Mouse (Mus musculus) kidney, postnatal 0 days (tissue): Measurements from ENCODE around the gene Ece2. TPM values are rescaled to one million over a fixed set of nuclear protein-coding genes. Genes with fewer than 3 reads are reported as not detected.

Experiments
- ATAC-seq: fragments of 200-750 bp; cut with Nextera tagmentation; replicated peaks from 2 replicates; pipeline ENCODE4 v1.8.0; 2017; ENCODE audit warnings: low read depth, moderate number of reproducible peaks, moderate TSS enrichment, moderate library complexity; ENCODE audit not compliant: low FRiP score
- DNase-seq: peaks from one replicate; pipeline ENCODE4 v3.0.0-alpha.2; 2016; ENCODE audit warnings: low spot score
- H3K27ac ChIP-seq: fragments of 300-500 bp; sonication (generic); 2 replicates; pipeline ENCODE4 v1.5.1; 2014; ENCODE audit warnings: mild to moderate bottlenecking
- H3K27me3 ChIP-seq: fragments of 300-500 bp; sonication (generic); 2 replicates; pipeline ENCODE4 v1.6.1; 2014; ENCODE audit warnings: low read length, mixed read lengths; ENCODE audit not compliant: insufficient read depth
- H3K36me3 ChIP-seq: fragments of 300-500 bp; sonication (generic); 2 replicates; pipeline ENCODE4 v1.6.1; 2014; ENCODE audit warnings: low read length, mixed read lengths; ENCODE audit not compliant: insufficient read depth
- H3K4me1 ChIP-seq: fragments of 300-500 bp; sonication (generic); replicated peaks from 2 replicates; pipeline ENCODE4 v1.6.1; 2014; ENCODE audit warnings: antibody characterized with exemption, low read length, mixed read lengths; ENCODE audit not compliant: insufficient read depth
- H3K4me2 ChIP-seq: fragments of 300-500 bp; sonication (generic); 2 replicates; pipeline ENCODE4 v1.6.1; 2014; ENCODE audit warnings: mild to moderate bottlenecking, low read length, moderate library complexity, mixed read lengths
- H3K4me3 ChIP-seq: fragments of 300-500 bp; sonication (generic); replicated peaks from 2 replicates; pipeline ENCODE4 v1.5.1; 2014; ENCODE audit warnings: low read depth, low read length
- H3K9ac ChIP-seq: fragments of 300-500 bp; sonication (generic); 2 replicates; pipeline ENCODE4 v1.6.1; 2014; ENCODE audit warnings: low read depth, low read length
- H3K9me3 ChIP-seq: fragments of 300-500 bp; sonication (generic); replicated peaks from 2 replicates; pipeline ENCODE4 v1.6.1; 2016; ENCODE audit warnings: low read length, inconsistent platforms, mixed read lengths
- CTCF ChIP-seq: IDR thresholded peaks from 2 replicates; pipeline ENCODE4 v1.5.1; 2016; ENCODE audit warnings: antibody characterized with exemption, low read depth, mild to moderate bottlenecking, moderate library complexity
- WGBS: fragments of 180-500 bp; shearing (Covaris S2); extraction: QIAGEN DNeasy Blood & Tissue Kit; methylation state at CpG from one replicate; pipeline ENCODE4 v1.1.7; 2014; 5-methylcytosine and 5-hydroxymethylcytosine counted together
- polyA plus RNA-seq: library from polyadenylated mRNA; unstranded; fragments of >200 nt; fragmentation: Nextera tagmentation; extraction: Ambion mirVana; gene quantifications from 2 replicates; pipeline ENCODE4 v1.2.1, GENCODE M21; 2015

The Ece2 gene
- polyA plus RNA-seq, 1 experiment from 2014 or later = 1.6 TPM

GRCm38 (mm10) chr16:20670291-20670690 is 40.7 kb downstream of the Ece2 start:
- Histone ChIP-seq H3K4me3 (no peak overlapping the region), H3K4me2 (no peak overlapping the region), H3K9ac (no peak overlapping the region), H3K27ac (no peak overlapping the region), H3K36me3 (peaks cover 9% of the 10 kb centered on the region; the same call in 1 of the 2 replicates), H3K4me1 (peaks cover 7% of the 10 kb centered on the region; the same call in 1 of the 2 replicates), H3K27me3 (no peaks in the 10 kb centered on the region), H3K9me3 (no peaks in the 10 kb centered on the region)
- ATAC-seq (no peak), DNase-seq (no peak)
- 80% methylated on average over 3 of the region's 3 CpGs for WGBS
- TF ChIP-seq CTCF = no peak

- H3K27me3 ChIP-seq = no peaks in the 10 kb centered on the region
- H3K9me3 ChIP-seq = no peaks in the 10 kb centered on the region
- peaks cover 21% of the 10 kb centered on the region; the same call in 1 of the 2 replicates for H3K36me3 ChIP-seq
- TF ChIP-seq CTCF = no peak
- DNase-seq (no peak), ATAC-seq (no peak)
- H3K9ac ChIP-seq = no peak overlapping the region
- peak overlapping the region; percentile 47; the same call in 1 of the 2 replicates for H3K27ac ChIP-seq
- peak overlapping the region; percentile 67 for H3K4me2 ChIP-seq
- H3K4me3 ChIP-seq = peak overlapping the region; percentile 95
- peaks cover 7% of the 10 kb centered on the region; the same call in 1 of the 2 replicates for H3K4me1 ChIP-seq
- WGBS = 25% methylated on average over 6 of the region's 6 CpGs
Observed at GRCm38 (mm10) chr16:20671886-20672285, 42.3 kb downstream of the Ece2 start.

GRCm38 (mm10) chr16:20672500-20672902 is 42.9 kb downstream of the Ece2 start:
- H3K4me2 ChIP-seq = peak overlapping the region; percentile 67
- peak overlapping the region; percentile 95 for H3K4me3 ChIP-seq
- peaks cover 27% of the 10 kb centered on the region for H3K36me3 ChIP-seq
- under 1% methylated on average over 32 of the region's 38 CpGs for WGBS
- peak overlapping the region; percentile 97 for H3K27ac ChIP-seq
- no peaks in the 10 kb centered on the region for H3K27me3 ChIP-seq
- DNase-seq (peak; percentile 97), ATAC-seq (peak; percentile 92)
- no peak for TF ChIP-seq CTCF
- peaks cover 7% of the 10 kb centered on the region; the same call in 1 of the 2 replicates for H3K4me1 ChIP-seq
- H3K9me3 ChIP-seq = no peaks in the 10 kb centered on the region
- peak overlapping the region; percentile 97 for H3K9ac ChIP-seq

- ATAC-seq (peak; percentile 82), DNase-seq (peak; percentile 55)
- Histone ChIP-seq H3K36me3 (peaks cover 34% of the 10 kb centered on the region), H3K27ac (peak overlapping the region; percentile 97), H3K9ac (peak overlapping the region; percentile 97), H3K4me3 (peak overlapping the region; percentile 95), H3K4me1 (peaks cover 7% of the 10 kb centered on the region; the same call in 1 of the 2 replicates), H3K4me2 (peak overlapping the region; percentile 67), H3K9me3 (no peaks in the 10 kb centered on the region), H3K27me3 (no peaks in the 10 kb centered on the region)
- no peak for TF ChIP-seq CTCF
- under 1% methylated on average over 55 of the region's 78 CpGs for WGBS
Observed at GRCm38 (mm10) chr16:20672965-20673705, 43.5 kb downstream of the Ece2 start.

- Histone ChIP-seq H3K9ac (peak overlapping the region; percentile 97), H3K27me3 (no peaks in the 10 kb centered on the region), H3K27ac (peak overlapping the region; percentile 97), H3K4me2 (peak overlapping the region; percentile 67), H3K9me3 (no peaks in the 10 kb centered on the region), H3K4me1 (peaks cover 7% of the 10 kb centered on the region; the same call in 1 of the 2 replicates), H3K36me3 (peaks cover 40% of the 10 kb centered on the region), H3K4me3 (peak overlapping the region; percentile 95)
- under 1% methylated on average over 14 of the region's 14 CpGs for WGBS
- ATAC-seq (peak; percentile 15; the same call in 1 of the 2 replicates), DNase-seq (peak; percentile 34)
- no peak for TF ChIP-seq CTCF
Observed at GRCm38 (mm10) chr16:20673706-20674303, 44.2 kb downstream of the Ece2 start.

GRCm38 (mm10) chr16:20675213-20675612 is 45.6 kb downstream of the Ece2 start:
- no peaks in the 10 kb centered on the region for H3K9me3 ChIP-seq
- peaks cover 53% of the 10 kb centered on the region for H3K36me3 ChIP-seq

More at GRCm38 (mm10) chr16:20675213-20675612, 45.6 kb downstream of the Ece2 start:
- ATAC-seq (no peak), DNase-seq (no peak)
- WGBS = 89% methylated on average over 6 of the region's 6 CpGs
- Histone ChIP-seq H3K27ac (no peak overlapping the region), H3K27me3 (no peaks in the 10 kb centered on the region), H3K4me3 (no peak overlapping the region), H3K4me1 (peaks cover 7% of the 10 kb centered on the region; the same call in 1 of the 2 replicates), H3K9ac (no peak overlapping the region), H3K4me2 (no peak overlapping the region)
- TF ChIP-seq CTCF = no peak
